Mouse (Mus musculus) right cerebral cortex, adult 18-20 months (tissue): Measurements from ENCODE around the gene Olfr700.
"Not testable (repeated sequence)": the region's sequence is repeated elsewhere in the genome, so short reads cannot be mapped to it uniquely, and the experiment has no call there.

Experiments
- DNase-seq: peaks from one replicate; pipeline ENCODE4 v3.0.0; 2022; ENCODE audit warnings: mixed read lengths

Olfr700 gene

GRCm38 (mm10) chr7:106808734-106809133, at the start of gene Olfr700:
Gene Olfr700 (minus strand): TSS chr7:106808834.
- no peak for DNase-seq

- DNase-seq = no peak
These were observed 34.4 kb upstream of the Olfr700 start, which contains the start of gene Olfr703 for GRCm38 (mm10) chr7:106843060-106843459. Gene Olfr703 (plus strand): TSS chr7:106843360.

- no peak for DNase-seq
These were observed 25.2 kb upstream of the Olfr700 start, which contains the start of gene Olfr702 for GRCm38 (mm10) chr7:106833793-106834192. Gene Olfr702 (minus strand): TSS chr7:106833893.

GRCm38 (mm10) chr7:106818414-106818813, 9.8 kb upstream of the Olfr700 start:
- DNase-seq = no peak

GRCm38 (mm10) chr7:106815775-106816174, 7.1 kb upstream of the Olfr700 start:
- no peak for DNase-seq

GRCm38 (mm10) chr7:106813829-106814228, 5.2 kb upstream of the Olfr700 start, which contains the start of gene Olfr701:
Gene Olfr701 (plus strand): TSS chr7:106814129.
- DNase-seq = no peak

- no peak for DNase-seq
These were observed 15.5 kb downstream of the Olfr700 start, which contains the start of gene Olfr699 for GRCm38 (mm10) chr7:106793098-106793497. Gene Olfr699 (minus strand): TSS chr7:106793198.

GRCm38 (mm10) chr7:106788330-106788729, 20.3 kb downstream of the Olfr700 start:
- DNase-seq = no peak

- not testable (repeated sequence) for DNase-seq
These were observed 47.6 kb downstream of the Olfr700 start for GRCm38 (mm10) chr7:106761008-106761407.

GRCm38 (mm10) chr7:106758800-106759199, 49.8 kb downstream of the Olfr700 start:
- no peak for DNase-seq
